Mouse (Mus musculus): Measurements from ENCODE around the gene Abcf2.
A peak's percentile ranks its signal among the peaks of the same experiment; 100 is the strongest.
"Not testable (repeated sequence)": the region's sequence is repeated elsewhere in the genome, so short reads cannot be mapped to it uniquely, and the experiment has no call there.

Gene Abcf2

GRCm38 (mm10) chr5:24586547-24587199, 9.4 kb upstream of the Abcf2 start, which contains the start of gene Chpf2:
Chpf2 (plus strand) TSS chr5:24586741.
- peak; percentile 86 for DNase-seq (ENCODE audit: low spot score)

GRCm38 (mm10) chr5:24586106-24586505, 8.8 kb upstream of the Abcf2 start:
- no peak for DNase-seq (ENCODE audit: low spot score)

- DNase-seq (ENCODE audit: low spot score): no peak
Observed at GRCm38 (mm10) chr5:24578109-24578963, 1.1 kb upstream of the Abcf2 start.

- DNase-seq (ENCODE audit: low spot score): no peak
Observed at GRCm38 (mm10) chr5:24576801-24577182, 475 bp downstream of the Abcf2 start.

- no peak for DNase-seq (ENCODE audit: low spot score)
Observed at GRCm38 (mm10) chr5:24575948-24576347, 1.3 kb downstream of the Abcf2 start.

GRCm38 (mm10) chr5:24556709-24557108, 20.6 kb downstream of the Abcf2 start, which contains the start of gene 4931409K22Rik:
4931409K22Rik (minus strand) TSS chr5:24556809.
- no peak for DNase-seq (ENCODE audit: low spot score)

- DNase-seq (ENCODE audit: low spot score): not testable (repeated sequence)
Observed at GRCm38 (mm10) chr5:24555335-24555734, 21.9 kb downstream of the Abcf2 start.

GRCm38 (mm10) chr5:24553621-24554244, 23.5 kb downstream of the Abcf2 start:
- no peak for DNase-seq (ENCODE audit: low spot score)

GRCm38 (mm10) chr5:24551317-24551688, 26.0 kb downstream of the Abcf2 start:
- no peak for DNase-seq (ENCODE audit: low spot score)

GRCm38 (mm10) chr5:24550598-24551316, 26.5 kb downstream of the Abcf2 start:
- DNase-seq (ENCODE audit: low spot score): no peak

GRCm38 (mm10) chr5:24542643-24543042, 34.6 kb downstream of the Abcf2 start:
- DNase-seq (ENCODE audit: low spot score): no peak

- no peak for DNase-seq (ENCODE audit: low spot score)
Observed at GRCm38 (mm10) chr5:24541144-24541569, 36.1 kb downstream of the Abcf2 start.

GRCm38 (mm10) chr5:24540387-24541143, 36.7 kb downstream of the Abcf2 start, which contains the start of gene Asb10:
Asb10 (minus strand) TSS chr5:24540978.
- no peak for DNase-seq (ENCODE audit: low spot score)

GRCm38 (mm10) chr5:24539571-24540296, 37.5 kb downstream of the Abcf2 start:
- DNase-seq (ENCODE audit: low spot score): no peak

- no peak for DNase-seq (ENCODE audit: low spot score)
Observed at GRCm38 (mm10) chr5:24537618-24538017, 39.6 kb downstream of the Abcf2 start.

GRCm38 (mm10) chr5:24536511-24536910, 40.8 kb downstream of the Abcf2 start:
- no peak for DNase-seq (ENCODE audit: low spot score)

GRCm38 (mm10) chr5:24535731-24536130, 41.5 kb downstream of the Abcf2 start:
- no peak for DNase-seq (ENCODE audit: low spot score)

GRCm38 (mm10) chr5:24534292-24534691, 43.0 kb downstream of the Abcf2 start:
- no peak for DNase-seq (ENCODE audit: low spot score)

- DNase-seq (ENCODE audit: low spot score): no peak
Observed at GRCm38 (mm10) chr5:24533391-24533790, 43.9 kb downstream of the Abcf2 start.

- DNase-seq (ENCODE audit: low spot score): peak; percentile 83
Observed at GRCm38 (mm10) chr5:24530042-24530689, 47.1 kb downstream of the Abcf2 start.
